Mouse (Mus musculus) embryonic fibroblast, embryonic 13.5 days (primary cell): ENCODE measurements around the gene Pitpnm2. TPM values are rescaled to one million over a fixed set of nuclear protein-coding genes. Genes with fewer than 3 reads are reported as not detected.

Experiments used
- H3K27ac ChIP-seq: 2 replicates; pipeline ENCODE4 v1.5.1; 2012; ENCODE audit warnings: low read length, control low read depth, inconsistent platforms; ENCODE audit not compliant: insufficient read depth
- H3K4me1 ChIP-seq: 2 replicates; pipeline ENCODE4 v1.6.1; 2011; ENCODE audit warnings: low read length; ENCODE audit not compliant: control insufficient read depth, insufficient read depth
- H3K4me3 ChIP-seq: 2 replicates; pipeline ENCODE4 v1.5.1; 2011; ENCODE audit warnings: mild to moderate bottlenecking, control low read depth, low read length; ENCODE audit not compliant: insufficient read depth
- CTCF ChIP-seq: IDR thresholded peaks from 2 replicates; pipeline ENCODE4 v1.5.1; 2011; ENCODE audit warnings: mild to moderate bottlenecking, control low read depth, low read length, moderate library complexity, borderline replicate concordance; ENCODE audit not compliant: insufficient read depth
- POLR2A ChIP-seq: IDR thresholded peaks from 2 replicates; pipeline ENCODE4 v1.6.1; 2011; ENCODE audit warnings: low read depth, mild to moderate bottlenecking, control low read depth, low read length, moderate library complexity
- polyA plus RNA-seq: library from polyadenylated mRNA; stranded (reverse); fragments of >200 nt; gene quantifications from 2 replicates; pipeline ENCODE4 v1.2.4, GENCODE M21; 2011; ENCODE audit warnings: low read depth; ENCODE audit not compliant: missing spikeins, insufficient read length

Gene Pitpnm2
- polyA plus RNA-seq, 1 experiment: 22.7 TPM

DNA sequence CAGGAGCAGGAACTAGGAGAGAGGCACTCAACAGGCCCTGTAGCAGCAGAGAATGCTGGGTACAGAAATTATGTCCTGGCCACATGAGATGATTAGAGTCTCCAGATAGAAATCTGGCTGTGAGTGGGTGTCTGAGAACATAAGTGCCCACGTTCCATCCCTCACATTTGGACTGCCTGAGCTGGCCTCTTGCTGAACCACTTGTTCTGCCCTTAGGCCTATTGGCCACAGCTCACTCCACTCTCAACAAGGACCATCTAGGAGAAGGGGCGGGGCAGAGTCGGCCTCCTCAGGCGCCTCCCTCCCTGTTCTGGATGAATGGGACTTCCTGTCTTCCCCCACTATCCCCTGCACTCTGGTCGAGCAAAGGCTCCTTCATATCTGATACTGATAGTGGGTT is 100.5 kb downstream of the Pitpnm2 start:
- H3K27ac ChIP-seq: no peak overlapping the region
- TF ChIP-seq CTCF (no peak), POLR2A (no peak)
- H3K4me3 ChIP-seq: no peak overlapping the region
- 0 out of 2 replicates have a peak, but pooled peaks cover 2% of the 10 kb centered on the region for H3K4me1 ChIP-seq

DNA sequence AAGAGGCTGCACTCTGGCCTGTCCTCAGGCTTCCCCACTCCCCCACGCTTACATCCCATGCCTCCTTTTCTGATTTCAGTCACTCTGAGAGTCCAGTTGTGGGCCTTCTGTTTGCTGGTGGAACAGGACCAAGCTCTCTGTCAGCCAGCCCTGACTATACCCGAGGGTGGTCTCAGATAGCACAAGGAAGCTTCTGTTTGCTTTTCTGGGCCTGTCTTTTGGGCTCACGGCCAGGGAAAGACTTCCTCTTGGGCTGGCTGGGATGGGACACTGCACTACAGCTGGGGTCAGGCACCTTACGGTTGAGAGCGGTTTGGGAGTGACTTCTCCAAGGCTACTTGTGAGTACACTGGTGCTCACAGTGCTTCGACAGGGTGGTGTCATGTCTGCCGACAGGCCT is 111.5 kb downstream of the Pitpnm2 start:
- Histone ChIP-seq H3K27ac (no peak overlapping the region), H3K4me1 (no peaks in the 10 kb centered on the region), H3K4me3 (no peak overlapping the region)
- TF ChIP-seq POLR2A (no peak), CTCF (no peak)

DNA sequence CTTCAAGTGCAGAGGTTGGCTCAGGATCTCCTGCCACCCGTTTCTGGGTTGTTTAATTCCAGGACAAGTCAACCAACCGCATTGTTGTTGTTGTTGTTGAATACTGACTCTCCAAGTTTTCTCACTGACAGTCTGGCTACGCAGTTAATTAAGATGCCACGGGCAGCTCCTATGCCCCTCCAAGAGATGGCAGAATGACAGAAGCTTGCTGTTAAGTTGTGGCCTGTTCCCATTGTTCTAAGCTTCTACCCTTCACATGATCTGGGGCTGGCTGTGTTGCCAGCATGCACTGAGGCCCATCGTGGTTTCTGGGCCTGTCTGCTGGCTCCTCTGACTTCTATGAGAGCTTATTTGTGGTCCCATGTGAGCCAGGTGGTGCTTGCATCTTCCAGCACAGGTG is 115.3 kb downstream of the Pitpnm2 start:
- Histone ChIP-seq H3K4me1 (no peaks in the 10 kb centered on the region), H3K27ac (no peak overlapping the region), H3K4me3 (no peak overlapping the region)
- TF ChIP-seq CTCF (no peak), POLR2A (no peak)

DNA sequence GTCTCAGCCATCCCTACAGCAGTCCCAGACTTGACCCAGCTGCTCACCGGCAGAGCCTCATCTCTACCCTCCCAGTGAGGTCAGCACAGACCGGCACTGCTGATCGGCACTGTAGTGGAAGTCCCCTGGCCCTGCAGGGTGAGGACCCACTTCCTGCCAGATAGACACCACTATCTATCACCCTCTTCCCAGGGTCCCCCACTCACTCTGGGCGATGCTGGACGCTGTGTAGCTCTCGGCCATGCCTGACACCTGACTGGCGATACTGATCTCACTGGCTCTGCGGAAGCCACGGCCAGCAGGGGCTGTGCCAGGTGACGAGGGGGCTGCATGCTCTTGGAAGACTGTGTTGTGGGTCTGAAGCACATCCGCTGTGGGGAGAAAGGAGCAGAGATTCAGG is 124.5 kb downstream of the Pitpnm2 start:
- no peak overlapping the region for H3K27ac ChIP-seq
- no peak for TF ChIP-seq CTCF
- TF ChIP-seq POLR2A: no peak

DNA sequence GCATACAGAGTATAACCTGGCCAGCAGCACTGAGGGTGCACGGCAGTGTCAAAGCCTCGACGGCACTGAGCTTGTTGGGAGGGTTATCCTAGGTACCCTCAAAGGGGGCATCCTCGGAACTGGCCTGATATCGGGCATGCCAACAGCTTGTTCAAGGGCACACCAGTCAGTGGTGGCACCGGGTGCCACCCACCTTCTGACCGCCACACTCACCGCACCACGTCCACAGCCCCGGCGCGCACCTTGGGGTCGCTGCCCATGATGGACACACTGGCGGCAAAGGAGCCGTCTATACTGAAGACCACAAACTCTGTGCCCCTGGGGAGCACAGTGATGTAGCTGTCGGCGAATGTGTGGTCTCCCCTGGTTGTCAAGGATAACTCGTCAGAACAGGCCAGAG is 127.2 kb downstream of the Pitpnm2 start:
- TF ChIP-seq CTCF (no peak), POLR2A (no peak)
- H3K4me3 ChIP-seq: no peak overlapping the region
- H3K27ac ChIP-seq: no peak overlapping the region
- no peaks in the 10 kb centered on the region for H3K4me1 ChIP-seq

More for the DNA sequence above, 124.5 kb downstream of the Pitpnm2 start:
- H3K4me3 ChIP-seq: no peak overlapping the region
- H3K4me1 ChIP-seq: no peaks in the 10 kb centered on the region

DNA sequence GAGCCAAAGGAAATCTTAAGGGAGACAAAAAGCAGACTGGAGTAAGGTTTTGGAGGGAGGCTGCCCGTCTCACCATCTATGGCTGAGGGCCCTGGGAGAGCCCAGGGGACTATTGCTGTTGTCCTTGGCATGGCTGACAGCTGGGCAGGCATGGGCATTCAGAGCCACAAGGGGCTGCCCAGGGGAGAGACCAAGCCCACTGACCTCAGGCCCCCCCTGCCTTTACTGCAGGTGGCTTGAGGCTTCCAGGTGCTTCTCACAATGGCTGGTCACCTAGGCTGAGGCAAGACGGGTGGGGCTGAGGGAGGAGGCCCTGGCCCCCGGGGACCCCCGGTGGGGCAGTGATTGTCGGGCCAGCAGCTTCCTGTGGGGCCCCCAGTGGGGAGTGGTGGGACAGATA is 130.4 kb downstream of the Pitpnm2 start:
- Histone ChIP-seq H3K27ac (no peak overlapping the region), H3K4me1 (peaks cover 6% of the 10 kb centered on the region), H3K4me3 (no peak overlapping the region)
- no peak for TF ChIP-seq CTCF
- no peak for TF ChIP-seq POLR2A

DNA sequence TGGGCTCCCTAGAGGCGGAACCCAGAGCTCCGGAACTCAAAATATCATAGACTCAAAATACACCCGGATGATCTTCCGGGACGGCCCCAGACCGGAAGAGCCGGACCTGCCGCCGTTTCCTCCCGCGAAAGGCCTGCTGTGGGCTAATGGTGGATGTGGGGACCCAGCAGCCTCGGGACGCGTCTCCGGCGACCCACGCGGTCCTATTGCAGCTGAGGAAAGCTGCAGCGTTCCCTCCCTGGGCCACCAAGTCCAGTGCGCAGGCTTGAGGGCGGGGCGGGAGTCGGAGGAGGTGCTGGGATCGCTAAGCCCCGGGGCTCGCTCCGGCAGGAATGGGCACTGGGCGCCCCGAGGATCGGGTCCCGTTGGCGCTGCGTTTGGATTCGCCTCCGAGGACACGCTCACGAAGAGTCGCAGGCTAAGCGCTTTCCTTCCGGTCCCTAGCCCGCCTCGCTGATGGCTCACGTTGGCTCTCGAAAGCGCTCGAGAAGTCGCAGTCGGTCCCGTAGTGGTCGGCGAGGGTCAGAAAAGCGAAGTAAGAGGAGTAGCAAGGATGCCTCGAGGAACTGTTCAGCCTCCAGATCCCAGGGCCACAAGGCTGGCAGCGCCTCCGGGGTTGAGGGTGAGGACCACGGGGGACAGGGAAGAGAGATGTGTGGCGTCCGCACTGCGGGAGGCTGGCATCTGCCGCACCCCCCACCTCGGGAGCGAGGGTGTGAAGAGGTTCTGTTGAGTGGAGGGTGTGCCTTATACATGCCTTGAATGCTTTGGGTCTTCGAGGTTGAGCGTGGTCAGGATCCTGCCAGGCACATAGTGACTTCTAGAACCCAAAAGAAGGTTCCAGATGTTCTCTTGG is 133.3 kb downstream of the Pitpnm2 start, which contains the start of gene Arl6ip4:
Gene Arl6ip4 (plus strand): TSS at position 100 of the 856 bp plus-strand sequence.
- peak within 1 kb of the TSS; percentile 76 for H3K4me3 ChIP-seq
- peak within 1 kb of the TSS; percentile 73 for H3K27ac ChIP-seq
- TF ChIP-seq POLR2A (peak; percentile 77), CTCF (no peak)
- H3K4me1 ChIP-seq: peaks cover 6% of the 10 kb centered on the region

DNA sequence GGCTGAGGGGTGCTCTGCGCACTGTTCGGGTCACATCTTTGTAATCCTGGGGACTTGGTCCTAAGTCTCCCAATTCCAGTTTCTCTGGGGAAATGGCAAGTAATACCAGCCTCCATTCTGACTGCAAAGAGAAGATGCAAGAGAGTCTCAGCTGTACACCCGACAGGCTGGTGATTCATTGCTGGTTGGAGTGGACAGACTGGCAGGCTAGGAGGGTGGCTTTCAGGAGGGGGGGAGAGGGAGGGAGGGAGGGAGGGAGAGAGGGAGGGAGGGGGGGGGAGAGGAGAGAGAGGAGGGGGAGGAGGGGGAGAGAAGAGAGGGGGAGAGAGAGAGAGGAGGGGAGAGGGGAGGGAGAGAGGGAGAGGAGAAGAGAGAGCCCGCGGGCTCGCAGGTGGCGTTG is 134.0 kb downstream of the Pitpnm2 start:
- Histone ChIP-seq H3K4me3 (peak overlapping the region; percentile 76), H3K4me1 (peaks cover 6% of the 10 kb centered on the region), H3K27ac (0 out of 2 replicates have a peak overlapping the region, but pooled peaks have one; percentile 73)
- TF ChIP-seq POLR2A (no peak), CTCF (no peak)

DNA sequence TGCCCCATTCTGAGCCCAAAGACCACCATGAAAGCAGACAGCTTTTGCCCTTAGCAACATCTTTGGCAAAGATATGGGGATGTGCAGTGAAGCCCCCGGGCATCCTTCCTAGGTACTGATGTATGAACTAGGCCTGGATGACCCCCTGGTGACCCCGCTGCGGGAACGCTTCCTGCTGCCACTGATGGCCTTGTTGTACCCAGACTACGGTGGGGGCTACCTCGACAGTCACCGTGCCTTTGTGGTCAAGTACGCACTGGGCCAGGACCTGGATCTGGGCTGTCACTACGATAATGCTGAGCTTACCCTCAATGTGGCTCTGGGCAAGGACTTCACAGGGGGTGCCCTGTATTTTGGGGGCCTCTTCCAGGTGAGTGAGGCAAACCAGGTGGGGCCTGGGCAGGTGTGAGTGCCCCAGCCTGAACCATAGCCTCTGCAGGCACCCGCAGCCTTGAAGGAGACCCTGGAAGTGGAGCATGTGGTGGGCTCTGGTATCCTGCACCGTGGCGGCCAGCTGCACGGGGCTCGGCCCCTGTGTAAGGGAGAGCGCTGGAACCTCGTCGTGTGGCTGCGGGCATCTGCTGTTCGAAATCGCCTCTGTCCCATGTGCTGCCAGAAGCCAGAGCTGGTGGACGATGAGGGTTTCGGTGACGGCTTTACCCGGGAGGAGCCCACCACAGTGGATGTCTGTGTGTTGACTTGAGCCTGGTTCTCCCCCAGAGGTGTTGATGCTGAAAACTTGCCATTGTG is 135.1 kb downstream of the Pitpnm2 start:
- TF ChIP-seq POLR2A (no peak), CTCF (no peak)
- Histone ChIP-seq H3K4me1 (peaks cover 6% of the 10 kb centered on the region), H3K27ac (no peak overlapping the region), H3K4me3 (no peak overlapping the region)

DNA sequence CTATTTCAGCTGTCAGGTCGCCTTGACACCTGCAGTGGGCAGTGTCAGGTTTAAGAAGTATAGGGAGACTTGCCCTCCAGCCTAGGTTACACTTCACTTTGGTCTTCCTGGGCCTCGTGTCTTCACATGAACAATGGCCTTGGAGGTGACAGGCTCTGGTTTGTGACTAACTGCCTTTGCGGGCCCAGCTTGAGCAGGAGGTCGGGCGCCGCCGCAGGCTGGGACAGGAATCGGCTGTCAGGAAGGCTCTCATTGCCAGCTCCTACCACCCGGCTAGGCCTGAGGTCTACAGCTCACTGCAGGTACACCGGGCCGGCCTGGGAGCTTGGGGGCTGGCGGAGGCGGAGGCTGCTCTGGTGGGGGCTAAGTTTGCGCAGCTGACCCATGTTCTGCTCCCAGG is 136.5 kb downstream of the Pitpnm2 start:
- H3K4me3 ChIP-seq: peak overlapping the region; percentile 85
- peak overlapping the region; percentile 28; the same call in 1 of the 2 replicates for H3K27ac ChIP-seq
- peak; percentile 53; the same call in 1 of the 2 replicates for TF ChIP-seq CTCF
- no peak; the same call in 1 of the 2 replicates for TF ChIP-seq POLR2A
- peaks cover 6% of the 10 kb centered on the region for H3K4me1 ChIP-seq
